In the genomic region with DNA sequence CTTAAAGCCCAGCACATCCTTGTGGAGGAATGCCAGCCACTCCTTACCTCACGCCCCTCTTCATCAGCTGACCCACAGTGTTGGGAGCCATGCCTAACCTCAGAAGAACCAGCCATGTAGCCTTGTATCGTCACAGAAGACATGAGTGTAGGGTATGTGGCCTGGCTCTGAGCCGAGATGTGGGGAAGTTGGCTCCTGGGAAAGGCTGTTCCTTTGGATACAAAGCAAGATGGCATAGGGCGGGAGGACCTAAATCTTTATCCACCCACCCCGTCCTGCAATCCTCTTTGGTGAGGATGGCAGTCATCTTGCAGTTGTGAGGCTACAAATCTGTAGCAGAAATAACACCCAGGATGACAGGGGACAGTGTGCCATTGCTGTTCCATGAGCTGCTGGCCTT, we compare ENCODE assay signal across 23 mouse cellular contexts. TPM values are rescaled to one million over a fixed set of nuclear protein-coding genes. Genes with fewer than 3 reads are reported as not detected.
DNase-seq lines count a peak whose midpoint lies in the region; ATAC-seq and TF ChIP-seq lines count a peak whose summit lies in the region.
"Had no signal": no experiment of that assay in that cellular context is flagged by ENCODE, and none has a peak within 500 bp of the region (broad histone marks: within the 10 kb centered on the region; RNA-seq: fewer than 3 reads in every experiment).

No protein-coding gene starts in this region.

- TF ChIP-seq POLR2A in cerebellum, adult 2 months (IDR thresholded peaks at IDR 0.05; ENCODE audit: borderline replicate concordance, insufficient read depth, low read length) = no peak

- no peak overlapping the region for H3K4me2 ChIP-seq in embryonic facial prominence, embryonic 14.5 days (ENCODE audit: low read depth, low read length)
- H3K4me2 ChIP-seq in midbrain, embryonic 14.5 days (ENCODE audit: low read length) = no peak overlapping the region
- H3K4me2 ChIP-seq: forebrain, embryonic 12.5 days; heart, embryonic 12.5 days; hindbrain, embryonic 15.5 days had no signal

- intact Hi-C loops in left cerebral cortex, postnatal 4 days (cut with DNase I) = no loop called here
- intact Hi-C loops in left cerebral cortex, postnatal 36 days (cut with DNase I) = no loop called here

- H3K9ac ChIP-seq in embryonic facial prominence, embryonic 14.5 days (ENCODE audit: low read depth, low read length) = no peak overlapping the region
- H3K9ac ChIP-seq in midbrain, embryonic 14.5 days (replicated peaks; ENCODE audit: low read length) = no peak overlapping the region
- H3K9ac ChIP-seq: forebrain, embryonic 12.5 days; heart, embryonic 12.5 days; hindbrain, embryonic 15.5 days had no signal

- no peak overlapping the region for H3K4me3 ChIP-seq in embryonic facial prominence, embryonic 14.5 days (ENCODE audit: low read depth, low read length)
- H3K4me3 ChIP-seq in embryonic facial prominence, embryonic 10.5 days = no peak overlapping the region
- H3K4me3 ChIP-seq in cerebellum, adult 2 months (replicated peaks; ENCODE audit: insufficient read depth, low read depth, low read length) = no peak overlapping the region
- no peak overlapping the region for H3K4me3 ChIP-seq in midbrain, embryonic 14.5 days (replicated peaks; ENCODE audit: low read depth, low read length)
- H3K4me3 ChIP-seq: forebrain, embryonic 12.5 days; heart, embryonic 12.5 days; hindbrain, embryonic 15.5 days had no signal

- no peak for TF ChIP-seq CTCF in cerebellum, adult 2 months (IDR thresholded peaks at IDR 0.05; ENCODE audit: borderline replicate concordance, insufficient read depth, low read depth, low read length)

- ATAC-seq in embryonic facial prominence, embryonic 14.5 days (ENCODE audit: low read depth) = no peak
- ATAC-seq in midbrain, embryonic 14.5 days (ENCODE audit: low FRiP score, low TSS enrichment) = no peak
- ATAC-seq: CD4-positive, CD25-positive, alpha-beta regulatory T cell, adult 4 months; forebrain, embryonic 16.5 days had no signal

- no peaks in the 10 kb centered on the region for H3K4me1 ChIP-seq in embryonic facial prominence, embryonic 14.5 days (ENCODE audit: control insufficient read depth, insufficient read depth, low read length)
- no peaks in the 10 kb centered on the region for H3K4me1 ChIP-seq in embryonic facial prominence, embryonic 10.5 days
- no peaks in the 10 kb centered on the region for H3K4me1 ChIP-seq in cerebellum, adult 2 months (ENCODE audit: control insufficient read depth, insufficient read depth, low read length)
- H3K4me1 ChIP-seq in midbrain, embryonic 14.5 days (ENCODE audit: control insufficient read depth, insufficient read depth, low read length) = no peaks in the 10 kb centered on the region
- H3K4me1 ChIP-seq: forebrain, embryonic 12.5 days; heart, embryonic 12.5 days; hindbrain, embryonic 15.5 days had no signal

- H3K9me3 ChIP-seq in embryonic facial prominence, embryonic 14.5 days (ENCODE audit: control insufficient read depth, low read length) = no peaks in the 10 kb centered on the region
- peaks cover 3% of the 10 kb centered on the region; the same call in 1 of the 2 replicates for H3K9me3 ChIP-seq in embryonic facial prominence, embryonic 10.5 days
- H3K9me3 ChIP-seq in midbrain, embryonic 14.5 days (ENCODE audit: control insufficient read depth, low read length) = no peaks in the 10 kb centered on the region
- H3K9me3 ChIP-seq: forebrain, embryonic 12.5 days; hindbrain, embryonic 15.5 days had no signal

- DNase-seq in embryonic facial prominence, embryonic 14.5 days (ENCODE audit: low spot score) = peak; percentile 16
- no peak for DNase-seq in embryonic facial prominence, embryonic 10.5 days (ENCODE audit: low spot score)
- peak; percentile 5 for DNase-seq in left cerebral cortex, adult 11 months (ENCODE audit: low spot score)
- DNase-seq in left cerebral cortex, postnatal 4 days = no peak
- DNase-seq in left cerebral cortex, postnatal 36 days (ENCODE audit: low spot score in 2 of 2) = peak; percentile 29 to 42
- no peak for DNase-seq in cerebellum, adult 2 months
- no peak for DNase-seq in midbrain, embryonic 14.5 days
- DNase-seq: adrenal gland, postnatal 10 days; B cell, adult 2 months; cerebellum, adult 11-12 months; cerebellum, postnatal 10 days; gastrocnemius, postnatal 14 days; heart, postnatal 36 days had no signal

- H3K27ac ChIP-seq in embryonic facial prominence, embryonic 14.5 days (replicated peaks; ENCODE audit: low read depth, low read length) = no peak overlapping the region
- H3K27ac ChIP-seq in embryonic facial prominence, embryonic 10.5 days (replicated peaks) = no peak overlapping the region
- no peak overlapping the region for H3K27ac ChIP-seq in cerebellum, adult 2 months (ENCODE audit: insufficient read depth, low read length)
- H3K27ac ChIP-seq in midbrain, embryonic 14.5 days (replicated peaks; ENCODE audit: low read depth, low read length) = no peak overlapping the region
- H3K27ac ChIP-seq: forebrain, embryonic 12.5 days; hindbrain, embryonic 15.5 days had no signal

- no peaks in the 10 kb centered on the region for H3K27me3 ChIP-seq in embryonic facial prominence, embryonic 14.5 days (replicated peaks; ENCODE audit: control insufficient read depth, insufficient read depth, low read length)
- H3K27me3 ChIP-seq in embryonic facial prominence, embryonic 10.5 days (replicated peaks; ENCODE audit: low read depth, poor library complexity, severe bottlenecking) = no peaks in the 10 kb centered on the region
- no peaks in the 10 kb centered on the region for H3K27me3 ChIP-seq in cerebellum, adult 2 months (ENCODE audit: control insufficient read depth, insufficient read depth, low read length)
- H3K27me3 ChIP-seq in midbrain, embryonic 14.5 days (ENCODE audit: control insufficient read depth, insufficient read depth, low read length) = no peaks in the 10 kb centered on the region
- H3K27me3 ChIP-seq: forebrain, embryonic 12.5 days; heart, embryonic 12.5 days; hindbrain, embryonic 15.5 days had no signal

- 75% methylated on average over 5 of the region's 5 CpGs for WGBS in embryonic facial prominence, embryonic 14.5 days
- WGBS in embryonic facial prominence, embryonic 10.5 days = 86% methylated on average over 5 of the region's 5 CpGs
- WGBS in cerebellum, adult 2 months = 70% methylated on average over 5 of the region's 5 CpGs
- 90% methylated on average over 5 of the region's 5 CpGs for WGBS in midbrain, embryonic 14.5 days

- no peaks in the 10 kb centered on the region for H3K36me3 ChIP-seq in embryonic facial prominence, embryonic 14.5 days (ENCODE audit: control insufficient read depth, insufficient read depth, low read length)
- H3K36me3 ChIP-seq in embryonic facial prominence, embryonic 10.5 days (replicated peaks) = no peaks in the 10 kb centered on the region
- no peaks in the 10 kb centered on the region for H3K36me3 ChIP-seq in midbrain, embryonic 14.5 days (ENCODE audit: control insufficient read depth, insufficient read depth, low read length)
- H3K36me3 ChIP-seq: forebrain, embryonic 12.5 days; heart, embryonic 12.5 days; hindbrain, embryonic 15.5 days had no signal

RNA-seq across cellular contexts. Expression of a gene that starts 9.0 kb away (rescaled TPM):
- 3.1 and 6.4 TPM in 2 replicates for polyA plus RNA-seq in embryonic facial prominence, embryonic 14.5 days (2014; fragmentation: Nextera tagmentation; extraction: Ambion mirVana)
- 0.09 and 0.11 TPM in 2 replicates for polyA plus RNA-seq in embryonic facial prominence, embryonic 10.5 days (2016; fragmentation: Nextera tagmentation; extraction: Ambion mirVana)
- total RNA-seq in left cerebral cortex, postnatal 4 days (2021) = not detected
- not detected for total RNA-seq in left cerebral cortex, postnatal 36 days (2021)
- not detected in 2 replicates for polyA plus RNA-seq in cerebellum, adult 2 months (2012; rRNA removed)
- polyA plus RNA-seq in midbrain, embryonic 14.5 days (2014; fragmentation: Nextera tagmentation; extraction: Ambion mirVana) = 0.22 TPM in 1 of 2 replicates, not detected in the other
- total RNA-seq: heart, postnatal 36 days; MEL had no signal
- polyA plus RNA-seq: CD4-positive, CD25-positive, alpha-beta regulatory T cell, adult 4 months; embryonic facial prominence, embryonic 11.5 days; forebrain, embryonic 12.5 days; forebrain, embryonic 16.5 days; heart, embryonic 16.5 days; hindbrain, embryonic 11.5 days; hindbrain, embryonic 15.5 days had no signal

RNA-seq across cellular contexts. Expression of a gene that starts 14.9 kb away (rescaled TPM):
- polyA plus RNA-seq in embryonic facial prominence, embryonic 14.5 days (2014; fragmentation: Nextera tagmentation; extraction: Ambion mirVana) = not detected in 2 replicates
- polyA plus RNA-seq in embryonic facial prominence, embryonic 10.5 days (2016; fragmentation: Nextera tagmentation; extraction: Ambion mirVana) = not detected in 2 replicates
- not detected for total RNA-seq in left cerebral cortex, postnatal 4 days (2021)
- total RNA-seq in left cerebral cortex, postnatal 36 days (2021) = not detected
- not detected in 2 replicates for polyA plus RNA-seq in cerebellum, adult 2 months (2012; rRNA removed)
- polyA plus RNA-seq in midbrain, embryonic 14.5 days (2014; fragmentation: Nextera tagmentation; extraction: Ambion mirVana) = not detected in 2 replicates
- total RNA-seq: adrenal gland, postnatal 10 days; gastrocnemius, postnatal 14 days; heart, adult 8-10 months; heart, postnatal 36 days; MEL had no signal
- polyA plus RNA-seq: CD4-positive, CD25-positive, alpha-beta regulatory T cell, adult 4 months; embryonic facial prominence, embryonic 11.5 days; forebrain, embryonic 12.5 days; forebrain, embryonic 16.5 days; heart, embryonic 12.5 days; heart, embryonic 16.5 days; hindbrain, embryonic 11.5 days; hindbrain, embryonic 15.5 days had no signal

RNA-seq across cellular contexts. Expression of a gene that starts 17.1 kb away (rescaled TPM):
- 0.11 TPM in 1 of 2 replicates, not detected in the other for polyA plus RNA-seq in embryonic facial prominence, embryonic 14.5 days (2014; fragmentation: Nextera tagmentation; extraction: Ambion mirVana)
- 0.04 TPM in 1 of 2 replicates, not detected in the other for polyA plus RNA-seq in embryonic facial prominence, embryonic 10.5 days (2016; fragmentation: Nextera tagmentation; extraction: Ambion mirVana)
- not detected for total RNA-seq in left cerebral cortex, postnatal 4 days (2021)
- total RNA-seq in left cerebral cortex, postnatal 36 days (2021) = not detected
- polyA plus RNA-seq in cerebellum, adult 2 months (2012; rRNA removed) = not detected in 2 replicates
- not detected in 2 replicates for polyA plus RNA-seq in midbrain, embryonic 14.5 days (2014; fragmentation: Nextera tagmentation; extraction: Ambion mirVana)
- total RNA-seq: gastrocnemius, postnatal 14 days; heart, adult 8-10 months; heart, postnatal 36 days; MEL had no signal
- polyA plus RNA-seq: CD4-positive, CD25-positive, alpha-beta regulatory T cell, adult 4 months; embryonic facial prominence, embryonic 11.5 days; forebrain, embryonic 12.5 days; forebrain, embryonic 16.5 days; heart, embryonic 12.5 days; hindbrain, embryonic 11.5 days; hindbrain, embryonic 15.5 days had no signal

RNA-seq across cellular contexts. Expression of a gene that starts 53.3 kb away (rescaled TPM):
- 11.9 and 12.9 TPM in 2 replicates for polyA plus RNA-seq in embryonic facial prominence, embryonic 14.5 days (2014; fragmentation: Nextera tagmentation; extraction: Ambion mirVana)
- polyA plus RNA-seq in embryonic facial prominence, embryonic 10.5 days (2016; fragmentation: Nextera tagmentation; extraction: Ambion mirVana) = 6.0 and 7.2 TPM in 2 replicates
- 10 to 100 TPM; 27.6 to 30.1 TPM for total RNA-seq in left cerebral cortex, postnatal 4 days (2021)
- total RNA-seq in left cerebral cortex, postnatal 36 days (2021) = 10 to 100 TPM; 30.1 to 30.2 TPM
- 20.3 and 21.5 TPM in 2 replicates for polyA plus RNA-seq in cerebellum, adult 2 months (2012; rRNA removed)
- 15.3 and 16.2 TPM in 2 replicates for polyA plus RNA-seq in midbrain, embryonic 14.5 days (2014; fragmentation: Nextera tagmentation; extraction: Ambion mirVana)

Comparison
In these comparisons a context has a peak if more than half of its experiments do, and no peak if none do; other contexts are left out.
1. DNase-seq: peak in embryonic facial prominence, embryonic 14.5 days (single experiment), left cerebral cortex, adult 11 months (single experiment) and left cerebral cortex, postnatal 36 days (2 of 2); none in embryonic facial prominence, embryonic 10.5 days (single experiment), left cerebral cortex, postnatal 4 days (single experiment), cerebellum, adult 2 months (0 of 2) and midbrain, embryonic 14.5 days (single experiment).